Mouse (Mus musculus) intestine, postnatal 0 days (tissue): Measurements from ENCODE around the gene Hist1h2bg. TPM values are rescaled to one million over a fixed set of nuclear protein-coding genes. Genes with fewer than 3 reads are reported as not detected.

ENCODE experiments used
- ATAC-seq: fragments of 200-750 bp; cut with Nextera tagmentation; 2 replicates; pipeline ENCODE4 v1.8.0; 2017; ENCODE audit warnings: mild to moderate bottlenecking, moderate TSS enrichment, moderate library complexity
- H3K27ac ChIP-seq: fragments of 300-500 bp; sonication (generic); 2 replicates; pipeline ENCODE4 v1.5.1; 2014; ENCODE audit warnings: mild to moderate bottlenecking, low read depth, low read length, moderate library complexity
- H3K27me3 ChIP-seq: fragments of 300-500 bp; sonication (generic); replicated peaks from 2 replicates; pipeline ENCODE4 v1.6.1; 2014; ENCODE audit warnings: low read length, mixed read lengths; ENCODE audit not compliant: control insufficient read depth, insufficient read depth
- H3K36me3 ChIP-seq: fragments of 300-500 bp; sonication (generic); 2 replicates; pipeline ENCODE4 v1.6.1; 2014; ENCODE audit warnings: mild to moderate bottlenecking, moderate library complexity; ENCODE audit not compliant: control insufficient read depth, insufficient read depth
- H3K4me1 ChIP-seq: fragments of 300-500 bp; sonication (generic); replicated peaks from 2 replicates; pipeline ENCODE4 v1.6.1; 2014; ENCODE audit warnings: antibody characterized with exemption, low read length, mixed read lengths; ENCODE audit not compliant: control insufficient read depth, insufficient read depth
- H3K4me2 ChIP-seq: fragments of 300-500 bp; sonication (generic); replicated peaks from 2 replicates; pipeline ENCODE4 v1.6.1; 2014; ENCODE audit warnings: low read depth, mild to moderate bottlenecking, moderate library complexity
- H3K4me3 ChIP-seq: fragments of 300-500 bp; sonication (generic); 2 replicates; pipeline ENCODE4 v1.5.1; 2014; ENCODE audit warnings: low read depth, low read length
- H3K9ac ChIP-seq: fragments of 300-500 bp; sonication (generic); 2 replicates; pipeline ENCODE4 v1.6.1; 2014; ENCODE audit warnings: mild to moderate bottlenecking, low read depth, low read length
- H3K9me3 ChIP-seq: fragments of 300-500 bp; sonication (generic); 2 replicates; pipeline ENCODE4 v1.6.1; 2016; ENCODE audit warnings: mixed run types; ENCODE audit not compliant: control insufficient read depth
- CTCF ChIP-seq: sonication (generic); IDR thresholded peaks from 2 replicates; pipeline ENCODE4 v1.5.1; 2016; ENCODE audit warnings: low read depth, mild to moderate bottlenecking, control low read depth, antibody characterized with exemption, moderate library complexity
- WGBS: fragments of 180-500 bp; shearing (Covaris S2); extraction: QIAGEN DNeasy Blood & Tissue Kit; methylation state at CpG from one replicate; pipeline ENCODE4 v1.1.7; 2014; 5-methylcytosine and 5-hydroxymethylcytosine counted together
- polyA plus RNA-seq: library from polyadenylated mRNA; unstranded; fragments of >200 nt; fragmentation: Nextera tagmentation; extraction: Ambion mirVana; gene quantifications from 2 replicates; pipeline ENCODE4 v1.2.1, GENCODE M21; 2015

The Hist1h2bg gene
- 3.1 and 4.4 TPM in 2 replicates for polyA plus RNA-seq

DNA sequence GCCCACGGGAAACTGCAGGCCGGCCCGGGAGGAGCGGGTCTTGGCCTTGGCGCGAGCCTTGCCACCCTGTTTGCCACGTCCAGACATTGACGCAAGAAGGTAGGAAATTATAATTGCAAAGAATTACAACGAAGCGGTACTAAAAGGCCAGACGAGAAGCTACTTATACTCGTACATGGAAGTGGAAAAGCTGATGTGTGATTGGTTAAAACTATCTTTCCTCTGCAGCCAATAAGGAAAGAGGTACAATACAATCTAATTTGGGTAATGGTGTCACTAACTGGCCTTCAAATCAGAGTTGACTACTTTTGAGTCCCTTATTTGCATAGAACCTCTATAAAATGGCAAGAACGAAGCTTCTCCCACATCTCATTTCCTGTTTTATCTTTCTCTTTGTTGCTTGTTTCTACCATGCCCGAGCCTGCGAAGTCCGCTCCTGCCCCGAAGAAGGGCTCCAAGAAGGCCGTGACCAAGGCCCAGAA lies at the start of gene Hist1h2bg, which contains the start of gene Hist1h2ae:
Gene Hist1h2bg, plus strand, starts transcription at position 375 of the 482 bp plus-strand sequence.
Gene Hist1h2ae, minus strand, starts transcription at position 199 of the 482 bp plus-strand sequence.
- 0% methylated on average over 18 of the region's 18 CpGs for WGBS
- peak within 1 kb of the TSS; percentile 84 for H3K27ac ChIP-seq
- peak; percentile 84 for ATAC-seq

DNA sequence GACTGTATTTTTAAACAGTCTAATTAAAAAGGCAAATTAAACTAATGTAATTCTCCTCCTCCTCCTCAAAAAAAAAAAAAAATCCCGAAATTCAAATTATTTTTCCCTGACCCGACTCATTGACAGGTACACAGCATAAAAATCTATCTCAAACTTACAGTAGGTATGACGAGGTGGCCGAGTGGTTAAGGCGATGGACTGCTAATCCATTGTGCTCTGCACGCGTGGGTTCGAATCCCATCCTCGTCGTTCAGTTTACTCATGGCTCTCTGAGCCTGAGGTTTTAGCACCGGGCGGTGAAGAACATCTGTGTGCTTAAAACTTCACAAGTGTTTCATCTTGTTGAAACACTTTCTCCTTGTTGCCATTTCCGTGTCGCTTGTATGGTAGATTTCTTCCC lies 49.5 kb upstream of the Hist1h2bg start:
- no peak for ATAC-seq
- Histone ChIP-seq H3K4me3 (no peak overlapping the region), H3K27ac (no peak overlapping the region), H3K4me1 (peaks cover 3% of the 10 kb centered on the region; the same call in 1 of the 2 replicates), H3K9me3 (no peaks in the 10 kb centered on the region), H3K9ac (no peak overlapping the region), H3K36me3 (no peaks in the 10 kb centered on the region), H3K27me3 (no peaks in the 10 kb centered on the region), H3K4me2 (peak overlapping the region; percentile 32)
- 1% methylated on average over 14 of the region's 14 CpGs for WGBS
- no peak for TF ChIP-seq CTCF

More for the DNA sequence above, at the start of gene Hist1h2bg, which contains the start of gene Hist1h2ae:
- Histone ChIP-seq H3K4me2 (peak within 1 kb of the TSS; percentile 69), H3K9ac (peak within 1 kb of the TSS; percentile 41), H3K27me3 (no peaks in the 10 kb centered on the region), H3K4me3 (peak within 1 kb of the TSS; percentile 35), H3K9me3 (no peaks in the 10 kb centered on the region), H3K36me3 (no peaks in the 10 kb centered on the region), H3K4me1 (peaks cover 6% of the 10 kb centered on the region; the same call in 1 of the 2 replicates)
- TF ChIP-seq CTCF: no peak; the same call in 1 of the 2 replicates

DNA sequence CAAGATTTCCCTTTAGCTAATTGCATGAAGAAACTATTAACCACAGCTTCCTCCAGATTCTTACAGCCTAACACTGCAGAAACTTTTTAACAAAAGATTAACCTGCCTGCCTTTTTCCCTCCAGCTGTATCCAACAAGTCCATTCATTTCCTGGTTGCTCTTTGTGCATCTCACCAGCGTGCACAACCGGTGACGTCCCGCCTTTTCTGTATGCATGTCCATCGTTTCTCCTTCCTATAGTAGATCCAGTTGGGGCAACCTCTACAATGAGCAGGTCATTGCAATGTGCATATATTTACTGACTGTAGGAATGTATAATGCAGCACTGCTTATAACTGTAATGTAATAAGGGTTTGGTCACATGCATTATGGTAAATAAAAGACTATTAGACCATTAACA lies 47.2 kb upstream of the Hist1h2bg start:
- H3K27me3 ChIP-seq: no peaks in the 10 kb centered on the region
- no peak overlapping the region for H3K4me3 ChIP-seq
- peaks cover 6% of the 10 kb centered on the region; the same call in 1 of the 2 replicates for H3K4me1 ChIP-seq
- H3K9ac ChIP-seq: no peak overlapping the region
- no peaks in the 10 kb centered on the region for H3K9me3 ChIP-seq
- no peak overlapping the region for H3K4me2 ChIP-seq
- no peak overlapping the region for H3K27ac ChIP-seq
- WGBS: 36% methylated on average over 5 of the region's 5 CpGs
- no peak for ATAC-seq
- H3K36me3 ChIP-seq: no peaks in the 10 kb centered on the region
- no peak for TF ChIP-seq CTCF

GRCm38 (mm10) chr13:23524654-23525053 lies 46.5 kb upstream of the Hist1h2bg start:
- ATAC-seq: no peak
- Histone ChIP-seq H3K4me1 (peaks cover 6% of the 10 kb centered on the region; the same call in 1 of the 2 replicates), H3K27me3 (no peaks in the 10 kb centered on the region), H3K4me3 (no peak overlapping the region), H3K27ac (no peak overlapping the region), H3K9me3 (no peaks in the 10 kb centered on the region), H3K36me3 (no peaks in the 10 kb centered on the region), H3K9ac (no peak overlapping the region), H3K4me2 (no peak overlapping the region)
- 11% methylated on average over 5 of the region's 5 CpGs for WGBS
- TF ChIP-seq CTCF: peak; percentile 92

DNA sequence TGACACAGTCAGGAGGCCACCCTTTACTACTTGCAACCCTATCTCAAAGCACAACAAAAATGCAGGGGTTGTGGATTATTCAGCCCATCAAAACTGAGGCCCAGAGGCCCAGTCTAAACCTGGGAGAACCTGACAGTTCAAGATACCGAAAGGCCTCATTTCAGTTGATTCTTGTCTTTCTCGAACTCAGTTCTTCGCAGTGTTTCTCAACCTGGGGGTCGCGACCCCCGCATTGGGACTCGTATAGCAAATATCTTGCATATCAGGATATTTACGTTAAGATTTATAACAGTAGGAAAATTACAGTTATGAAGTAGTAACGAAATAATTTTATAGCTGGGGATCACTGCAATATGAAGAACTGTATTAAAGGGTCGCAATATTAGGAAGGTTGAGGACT lies 45.3 kb upstream of the Hist1h2bg start:
- peaks cover 6% of the 10 kb centered on the region; the same call in 1 of the 2 replicates for H3K4me1 ChIP-seq
- peak overlapping the region; percentile 64 for H3K4me2 ChIP-seq
- H3K4me3 ChIP-seq: peak overlapping the region; percentile 49
- no peaks in the 10 kb centered on the region for H3K9me3 ChIP-seq
- no peaks in the 10 kb centered on the region for H3K27me3 ChIP-seq
- TF ChIP-seq CTCF: no peak
- H3K27ac ChIP-seq: no peak overlapping the region
- WGBS: 3% methylated on average over 10 of the region's 10 CpGs
- ATAC-seq: no peak
- H3K36me3 ChIP-seq: no peaks in the 10 kb centered on the region
- no peak overlapping the region for H3K9ac ChIP-seq

DNA sequence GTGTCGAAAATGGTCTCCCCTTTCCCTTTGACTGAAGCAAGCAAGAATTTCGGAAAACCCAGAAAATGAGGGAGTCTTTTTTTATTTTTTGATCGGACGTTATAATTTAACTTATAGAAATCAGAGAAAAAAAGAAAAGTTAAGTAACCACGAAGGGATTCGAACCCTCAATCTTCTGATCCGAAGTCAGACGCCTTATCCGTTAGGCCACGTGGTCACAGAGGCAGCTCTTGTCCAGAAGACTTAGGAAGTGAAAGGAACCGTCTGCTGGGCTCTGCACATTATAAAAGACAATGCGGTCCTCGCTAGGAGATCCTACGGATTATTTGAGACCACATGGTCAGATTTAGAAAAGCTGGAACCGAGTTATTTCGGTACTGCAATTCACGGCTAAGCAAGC lies 44.9 kb upstream of the Hist1h2bg start:
- Histone ChIP-seq H3K36me3 (no peaks in the 10 kb centered on the region), H3K9me3 (no peaks in the 10 kb centered on the region), H3K9ac (peak overlapping the region; percentile 34; the same call in 1 of the 2 replicates), H3K27ac (no peak overlapping the region), H3K4me2 (peak overlapping the region; percentile 64), H3K27me3 (no peaks in the 10 kb centered on the region), H3K4me1 (peaks cover 6% of the 10 kb centered on the region; the same call in 1 of the 2 replicates), H3K4me3 (peak overlapping the region; percentile 49)
- under 1% methylated on average over 17 of the region's 17 CpGs for WGBS
- no peak for TF ChIP-seq CTCF
- peak; percentile 44; the same call in 1 of the 2 replicates for ATAC-seq
